Comparison of ENCODE assay signal across 11 mouse cellular contexts in genomic region chr3:143596949-143597593, GRCm38 (mm10).
DNase-seq lines count a peak whose midpoint lies in the region; ATAC-seq and TF ChIP-seq lines count a peak whose summit lies in the region.
"Had no signal": no experiment of that assay in that cellular context is flagged by ENCODE, and none has a peak within 500 bp of the region (broad histone marks: within the 10 kb centered on the region; RNA-seq: fewer than 3 reads in every experiment).

No protein-coding gene starts in this region.

- no peak for ATAC-seq in hindbrain, postnatal 0 days
- ATAC-seq in midbrain, embryonic 11.5 days (ENCODE audit: low FRiP score), result peak; percentile 68

- DNase-seq in hindbrain, postnatal 0 days (ENCODE audit: low spot score), result peak; percentile 29
- no peak for DNase-seq in hindbrain, embryonic 10.5 days (ENCODE audit: low spot score)
- peak; percentile 48 for DNase-seq in adrenal gland, adult 8-10 months
- DNase-seq in cerebellum, postnatal 14 days, result peak; percentile 47 to 69
- peak; percentile 84 for DNase-seq in midbrain, embryonic 11.5 days (ENCODE audit: low spot score, missing footprints)
- no peak for DNase-seq in frontal cortex, postnatal 14 days (ENCODE audit: low spot score in 2 of 2)
- no peak for DNase-seq in thymus, postnatal 10 days (ENCODE audit: low spot score in 2 of 2)
- DNase-seq in lung, postnatal 4 days, result no peak

- no peaks in the 10 kb centered on the region for H3K36me3 ChIP-seq in hindbrain, postnatal 0 days (ENCODE audit: insufficient read depth, low read length)
- no peaks in the 10 kb centered on the region for H3K36me3 ChIP-seq in hindbrain, embryonic 10.5 days
- no peaks in the 10 kb centered on the region for H3K36me3 ChIP-seq in midbrain, embryonic 11.5 days (ENCODE audit: control insufficient read depth, insufficient read depth, low read length)
- H3K36me3 ChIP-seq: embryonic facial prominence, embryonic 15.5 days; limb, embryonic 12.5 days had no signal

- H3K4me2 ChIP-seq in hindbrain, postnatal 0 days (ENCODE audit: low read depth, low read length), result no peak overlapping the region
- no peak overlapping the region for H3K4me2 ChIP-seq in midbrain, embryonic 11.5 days
- H3K4me2 ChIP-seq: embryonic facial prominence, embryonic 15.5 days; hindbrain, embryonic 14.5 days; limb, embryonic 12.5 days had no signal

- H3K9me3 ChIP-seq in hindbrain, postnatal 0 days (ENCODE audit: low read length), result no peaks in the 10 kb centered on the region
- H3K9me3 ChIP-seq in hindbrain, embryonic 10.5 days, result no peaks in the 10 kb centered on the region
- no peaks in the 10 kb centered on the region for H3K9me3 ChIP-seq in midbrain, embryonic 11.5 days (ENCODE audit: control insufficient read depth, low read length)
- H3K9me3 ChIP-seq: embryonic facial prominence, embryonic 15.5 days; limb, embryonic 12.5 days had no signal

- H3K27ac ChIP-seq in hindbrain, postnatal 0 days, result no peak overlapping the region
- no peak overlapping the region for H3K27ac ChIP-seq in hindbrain, embryonic 10.5 days
- no peak overlapping the region for H3K27ac ChIP-seq in midbrain, embryonic 11.5 days (ENCODE audit: low read depth, low read length)
- H3K27ac ChIP-seq: embryonic facial prominence, embryonic 15.5 days; hindbrain, embryonic 14.5 days; limb, embryonic 12.5 days had no signal

- peaks cover 4% of the 10 kb centered on the region; the same call in 1 of the 2 replicates for H3K27me3 ChIP-seq in hindbrain, postnatal 0 days (ENCODE audit: insufficient read depth, low read length)
- H3K27me3 ChIP-seq in hindbrain, embryonic 10.5 days (ENCODE audit: insufficient read depth, poor library complexity, severe bottlenecking), result no peaks in the 10 kb centered on the region
- no peaks in the 10 kb centered on the region; the same call in 1 of the 2 replicates for H3K27me3 ChIP-seq in midbrain, embryonic 11.5 days (ENCODE audit: control insufficient read depth, insufficient read depth, low read length)
- H3K27me3 ChIP-seq: embryonic facial prominence, embryonic 15.5 days had no signal

- H3K4me1 ChIP-seq in hindbrain, postnatal 0 days (ENCODE audit: insufficient read depth, low read length), result 0 out of 2 replicates have a peak, but pooled peaks cover 3% of the 10 kb centered on the region
- H3K4me1 ChIP-seq in hindbrain, embryonic 10.5 days (replicated peaks), result no peaks in the 10 kb centered on the region
- peaks cover 8% of the 10 kb centered on the region; the same call in 1 of the 2 replicates for H3K4me1 ChIP-seq in midbrain, embryonic 11.5 days (ENCODE audit: control insufficient read depth, insufficient read depth, low read length)

- H3K4me3 ChIP-seq in hindbrain, postnatal 0 days (ENCODE audit: low read length), result no peak overlapping the region
- no peak overlapping the region for H3K4me3 ChIP-seq in hindbrain, embryonic 10.5 days
- no peak overlapping the region for H3K4me3 ChIP-seq in midbrain, embryonic 11.5 days (ENCODE audit: low read depth, low read length)
- H3K4me3 ChIP-seq: embryonic facial prominence, embryonic 15.5 days; limb, embryonic 12.5 days had no signal

- 26% methylated on average over 11 of the region's 11 CpGs for WGBS in hindbrain, postnatal 0 days
- 47% methylated on average over 11 of the region's 11 CpGs for WGBS in hindbrain, embryonic 10.5 days
- WGBS in midbrain, embryonic 11.5 days, result 10% methylated on average over 11 of the region's 11 CpGs

- TF ChIP-seq CTCF in hindbrain, postnatal 0 days (IDR thresholded peaks at IDR 0.05; ENCODE audit: low read depth), result no peak

- H3K9ac ChIP-seq in hindbrain, postnatal 0 days (replicated peaks; ENCODE audit: low read length), result no peak overlapping the region
- no peak overlapping the region for H3K9ac ChIP-seq in midbrain, embryonic 11.5 days (ENCODE audit: low read length)
- H3K9ac ChIP-seq: embryonic facial prominence, embryonic 15.5 days; hindbrain, embryonic 14.5 days; limb, embryonic 12.5 days had no signal

Comparison
In these comparisons a context has a peak if more than half of its experiments do, and no peak if none do; other contexts are left out.
1. DNase-seq: peak in hindbrain, postnatal 0 days (single experiment), adrenal gland, adult 8-10 months (single experiment), cerebellum, postnatal 14 days (2 of 2) and midbrain, embryonic 11.5 days (single experiment); none in hindbrain, embryonic 10.5 days (single experiment), frontal cortex, postnatal 14 days (0 of 2), thymus, postnatal 10 days (0 of 2) and lung, postnatal 4 days (0 of 2).